ENCODE assay signal across 7 mouse cellular contexts in genomic region chr16:94536417-94537158, GRCm38 (mm10). TPM values are rescaled to one million over a fixed set of nuclear protein-coding genes. Genes with fewer than 3 reads are reported as not detected.
DNase-seq lines count a peak whose midpoint lies in the region; ATAC-seq and TF ChIP-seq lines count a peak whose summit lies in the region.

No protein-coding gene starts in this region.

- ATAC-seq in liver, embryonic 16.5 days (ENCODE audit: low read depth) = 0 out of 2 replicates have a peak, but pooled peaks have one; percentile 30

- H3K27ac ChIP-seq in liver, embryonic 16.5 days (ENCODE audit: low read length) = peak overlapping the region; percentile 74
- H3K27ac ChIP-seq in thymus, adult 2 months (ENCODE audit: control insufficient read depth, insufficient read depth, low read length) = no peak overlapping the region

- 74% methylated on average over 7 of the region's 7 CpGs for WGBS in liver, embryonic 16.5 days (ENCODE audit: insufficient replicate concordance)
- WGBS in thymus, adult 2 months = 81% methylated on average over 7 of the region's 7 CpGs

- no peaks in the 10 kb centered on the region for H3K36me3 ChIP-seq in liver, embryonic 16.5 days (ENCODE audit: control insufficient read depth, insufficient read depth)
- H3K36me3 ChIP-seq in thymus, adult 2 months (ENCODE audit: control insufficient read depth, insufficient read depth, low read length) = no peaks in the 10 kb centered on the region

- no peaks in the 10 kb centered on the region for H3K9me3 ChIP-seq in liver, embryonic 16.5 days (replicated peaks; ENCODE audit: control insufficient read depth, low read length)

- H3K4me2 ChIP-seq in liver, embryonic 16.5 days (ENCODE audit: low read depth, low read length) = no peak overlapping the region

- H3K4me3 ChIP-seq in liver, embryonic 16.5 days (ENCODE audit: low read depth, low read length) = no peak overlapping the region
- H3K4me3 ChIP-seq in thymus, adult 2 months (ENCODE audit: control insufficient read depth, insufficient read depth, low read length) = no peak overlapping the region

- peak; percentile 74 for DNase-seq in NIH3T3 (ENCODE audit: low read depth)
- peak; percentile 57 for DNase-seq in cerebellum, adult 8-10 months
- DNase-seq in heart, postnatal 10 days = peak; percentile 87 to 88
- DNase-seq in thymus, adult 2 months = no peak
- no peak for DNase-seq in thymus, postnatal 14 days
- DNase-seq in embryo, embryonic 9.5 days (ENCODE audit: extremely low spot score) = no peak

- no peak for TF ChIP-seq CTCF in thymus, adult 2 months (IDR thresholded peaks at IDR 0.05; ENCODE audit: borderline replicate concordance, control insufficient read depth, extremely low read depth, insufficient read depth, low read length, poor library complexity)

- no peak for TF ChIP-seq POLR2A in thymus, adult 2 months (IDR thresholded peaks at IDR 0.05; ENCODE audit: control insufficient read depth, extremely low read depth, insufficient read depth, low read length, poor library complexity)

- no peaks in the 10 kb centered on the region for H3K27me3 ChIP-seq in liver, embryonic 16.5 days (ENCODE audit: control insufficient read depth, insufficient read depth, low read depth, low read length)
- H3K27me3 ChIP-seq in thymus, adult 2 months (ENCODE audit: control insufficient read depth, insufficient read depth, low read length) = no peaks in the 10 kb centered on the region

- H3K9ac ChIP-seq in liver, embryonic 16.5 days (ENCODE audit: low read depth, low read length) = no peak overlapping the region

- intact Hi-C loops in heart, postnatal 10 days (cut with DNase I) = no loop called here

- no peaks in the 10 kb centered on the region; the same call in 1 of the 2 replicates for H3K4me1 ChIP-seq in liver, embryonic 16.5 days (ENCODE audit: control insufficient read depth, low read depth, low read length)
- peaks cover 8% of the 10 kb centered on the region for H3K4me1 ChIP-seq in thymus, adult 2 months (replicated peaks; ENCODE audit: control insufficient read depth, insufficient read depth, low read length)

RNA-seq across cellular contexts. Expression of gene Vps26c, which starts 10.0 kb away (rescaled TPM):
- 10 to 100 TPM; 28.2 to 30.9 TPM for total RNA-seq in heart, postnatal 10 days (2021)
- polyA plus RNA-seq in liver, embryonic 16.5 days (2015; fragmentation: Nextera tagmentation; extraction: Ambion mirVana) = 19.4 and 24.0 TPM in 2 replicates
- polyA plus RNA-seq in thymus, adult 2 months (2012; rRNA removed) = 40.2 and 44.9 TPM in 2 replicates

RNA-seq across cellular contexts. Expression of gene Dyrk1a, which starts 33.2 kb away (rescaled TPM):
- total RNA-seq in heart, postnatal 10 days (2021) = 10 to 100 TPM; 86.2 to 99.2 TPM
- polyA plus RNA-seq in liver, embryonic 16.5 days (2015; fragmentation: Nextera tagmentation; extraction: Ambion mirVana) = 4.0 TPM in 2 replicates
- polyA plus RNA-seq in thymus, adult 2 months (2012; rRNA removed) = 78.4 and 89.5 TPM in 2 replicates

Comparison
In these comparisons a context has a peak if more than half of its experiments do, and no peak if none do; other contexts are left out.
1. DNase-seq: peak in NIH3T3 (single experiment), cerebellum, adult 8-10 months (single experiment) and heart, postnatal 10 days (2 of 2); none in thymus, adult 2 months (single experiment), thymus, postnatal 14 days (single experiment) and embryo, embryonic 9.5 days (single experiment).
2. RNA of gene Dyrk1a, which starts 33.2 kb away (polyA plus RNA-seq): 78.4 to 89.5 TPM in thymus, adult 2 months; 4.0 TPM in liver, embryonic 16.5 days; every median in the first group is over 10 times any median in the second.